Mouse (Mus musculus): ENCODE results near the gene Scn2b. TPM values are rescaled to one million over a fixed set of nuclear protein-coding genes. Genes with fewer than 3 reads are reported as not detected.
A peak's percentile ranks its signal among the peaks of the same experiment; 100 is the strongest.

Gene Scn2b
- polyA plus RNA-seq, 1 experiment from 2014 or later: 3.4 TPM

DNA sequence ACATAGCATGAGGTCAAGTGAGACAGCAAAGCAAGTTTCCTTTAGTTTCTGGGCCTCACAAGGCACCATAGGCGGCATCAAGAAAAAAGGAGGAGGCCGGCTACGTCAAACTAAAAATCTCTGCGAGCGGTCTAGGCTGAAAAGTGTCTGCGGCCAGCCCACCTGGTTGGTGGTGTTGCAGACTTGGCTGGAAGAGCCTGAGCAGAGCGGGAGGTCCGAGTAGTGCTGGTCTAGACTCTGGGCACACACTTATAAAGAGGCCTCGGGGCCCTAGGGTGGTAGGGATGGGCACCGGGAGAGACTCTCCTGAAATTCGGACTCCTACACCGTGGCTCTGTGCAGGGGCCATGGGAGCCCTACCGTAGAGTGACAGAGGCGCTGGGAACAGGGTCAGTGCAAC lies 1.9 kb upstream of the Scn2b start:
- Histone ChIP-seq H3K4me2 (ENCODE audit: low read depth) (peak overlapping the region; percentile 47), H3K4me3 (ENCODE audit: low read depth, low read length) (peak overlapping the region; percentile 24), H3K9me3 (ENCODE audit: control insufficient read depth, low read length) (no peaks in the 10 kb centered on the region), H3K36me3 (ENCODE audit: control insufficient read depth, insufficient read depth, low read length) (no peaks in the 10 kb centered on the region), H3K27me3 (ENCODE audit: control insufficient read depth, insufficient read depth, low read length) (no peaks in the 10 kb centered on the region; the same call in 1 of the 2 replicates), H3K9ac (ENCODE audit: low read length) (peak overlapping the region; percentile 44), H3K4me1 (ENCODE audit: control insufficient read depth, insufficient read depth, low read length) (peaks cover 6% of the 10 kb centered on the region; the same call in 1 of the 2 replicates), H3K27ac (ENCODE audit: low read depth, low read length) (no peak overlapping the region)
- DNase-seq (ENCODE audit: low spot score) (peak; percentile 82), ATAC-seq (ENCODE audit: insufficient read depth, low FRiP score, low TSS enrichment) (no peak)
- WGBS: 2% methylated on average over 14 of the region's 14 CpGs

DNA sequence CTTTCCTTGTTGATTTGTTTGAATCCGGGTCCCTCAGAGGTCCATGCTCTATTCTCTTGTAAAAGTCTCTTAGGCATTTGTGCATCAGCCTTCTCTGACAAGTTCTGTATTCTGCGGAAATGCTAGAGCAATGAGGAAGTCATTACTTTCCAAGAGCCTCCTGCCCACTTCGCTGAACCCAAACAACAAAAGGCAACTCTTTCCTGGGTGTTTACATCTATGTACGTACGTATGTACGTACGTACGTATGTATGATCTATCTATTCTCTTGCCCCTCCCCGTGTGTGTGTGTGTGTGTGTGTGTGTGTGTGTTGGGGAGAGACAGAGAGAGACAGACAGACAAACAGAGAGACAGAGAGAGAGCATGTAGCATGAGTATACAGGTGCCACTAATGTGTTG lies 763 bp upstream of the Scn2b start:
- ATAC-seq (ENCODE audit: insufficient read depth, low FRiP score, low TSS enrichment) (no peak), DNase-seq (ENCODE audit: low spot score) (no peak)
- Histone ChIP-seq H3K27me3 (ENCODE audit: control insufficient read depth, insufficient read depth, low read length) (no peaks in the 10 kb centered on the region; the same call in 1 of the 2 replicates), H3K4me3 (ENCODE audit: low read depth, low read length) (no peak overlapping the region), H3K9ac (ENCODE audit: low read length) (no peak overlapping the region), H3K4me1 (ENCODE audit: control insufficient read depth, insufficient read depth, low read length) (peaks cover 6% of the 10 kb centered on the region; the same call in 1 of the 2 replicates), H3K9me3 (ENCODE audit: control insufficient read depth, low read length) (no peaks in the 10 kb centered on the region), H3K4me2 (ENCODE audit: low read depth) (no peak overlapping the region), H3K36me3 (ENCODE audit: control insufficient read depth, insufficient read depth, low read length) (no peaks in the 10 kb centered on the region), H3K27ac (ENCODE audit: low read depth, low read length) (no peak overlapping the region)
- 61% methylated on average over 9 of the region's 9 CpGs for WGBS

DNA sequence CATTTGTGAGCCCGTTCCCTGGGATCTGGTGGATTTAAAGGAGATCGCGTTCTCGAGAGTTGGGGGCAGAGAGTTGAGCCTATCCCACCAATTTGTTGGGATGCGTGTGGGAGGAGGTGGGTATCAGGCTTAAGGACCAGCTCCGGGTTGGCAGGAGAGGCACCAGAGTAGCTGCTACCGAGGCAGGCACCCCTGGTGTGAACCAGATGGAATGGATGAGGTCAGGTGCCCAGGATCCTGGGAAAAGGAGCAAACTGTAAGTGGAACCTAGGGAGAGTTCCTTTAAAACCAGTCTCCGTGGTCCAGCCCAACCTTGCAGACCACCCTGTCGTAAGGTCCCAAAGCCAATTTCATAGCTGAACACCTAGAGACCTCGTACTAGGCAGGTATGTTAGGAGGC lies 970 bp downstream of the Scn2b start:
- peak overlapping the region; percentile 52 for H3K4me3 ChIP-seq (ENCODE audit: low read depth, low read length)
- peak overlapping the region; percentile 35; the same call in 1 of the 2 replicates for H3K9ac ChIP-seq (ENCODE audit: low read length)
- H3K4me2 ChIP-seq (ENCODE audit: low read depth): peak overlapping the region; percentile 58
- H3K9me3 ChIP-seq (ENCODE audit: control insufficient read depth, low read length): no peaks in the 10 kb centered on the region
- H3K27me3 ChIP-seq (ENCODE audit: control insufficient read depth, insufficient read depth, low read length): no peaks in the 10 kb centered on the region; the same call in 1 of the 2 replicates
- no peaks in the 10 kb centered on the region for H3K36me3 ChIP-seq (ENCODE audit: control insufficient read depth, insufficient read depth, low read length)
- peaks cover 13% of the 10 kb centered on the region; the same call in 1 of the 2 replicates for H3K4me1 ChIP-seq (ENCODE audit: control insufficient read depth, insufficient read depth, low read length)
- DNase-seq (ENCODE audit: low spot score): no peak
- no peak overlapping the region for H3K27ac ChIP-seq (ENCODE audit: low read depth, low read length)
- ATAC-seq (ENCODE audit: insufficient read depth, low FRiP score, low TSS enrichment): no peak
- WGBS: 32% methylated on average over 10 of the region's 10 CpGs

DNA sequence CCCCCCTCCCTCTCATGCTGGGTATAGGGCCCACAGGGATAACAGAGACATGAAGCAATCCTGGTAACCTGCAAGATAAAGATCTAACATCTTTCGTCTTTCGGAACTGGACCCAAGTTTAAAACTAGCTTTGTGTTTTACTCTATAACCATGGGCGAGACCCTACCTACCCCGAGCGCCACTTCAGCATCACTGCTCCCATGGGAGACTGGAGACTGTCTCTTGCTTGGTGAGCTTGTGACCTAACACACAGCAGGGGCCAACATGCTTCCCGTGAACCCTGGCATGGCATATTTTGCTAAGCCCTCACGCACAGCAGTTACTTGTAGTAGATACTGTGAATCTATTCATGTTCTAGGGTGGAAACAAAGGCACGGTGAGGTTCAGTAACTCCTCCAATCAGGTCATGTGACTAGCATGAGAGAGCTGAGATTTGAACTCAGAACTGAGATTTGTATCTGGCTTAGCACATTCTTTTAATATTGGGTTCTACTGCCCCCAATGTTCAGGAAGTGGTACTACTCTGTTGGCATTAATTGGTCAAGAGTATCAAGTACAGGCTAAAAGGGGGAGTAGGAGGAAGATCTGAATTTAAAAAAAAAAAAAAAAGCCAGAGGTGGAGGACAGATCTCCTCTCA lies 1.9 kb downstream of the Scn2b start:
- peaks cover 13% of the 10 kb centered on the region; the same call in 1 of the 2 replicates for H3K4me1 ChIP-seq (ENCODE audit: control insufficient read depth, insufficient read depth, low read length)
- no peaks in the 10 kb centered on the region for H3K9me3 ChIP-seq (ENCODE audit: control insufficient read depth, low read length)
- ATAC-seq (ENCODE audit: insufficient read depth, low FRiP score, low TSS enrichment) (no peak), DNase-seq (ENCODE audit: low spot score) (no peak)
- H3K27ac ChIP-seq (ENCODE audit: low read depth, low read length): no peak overlapping the region
- 88% methylated on average over 8 of the region's 8 CpGs for WGBS
- H3K36me3 ChIP-seq (ENCODE audit: control insufficient read depth, insufficient read depth, low read length): no peaks in the 10 kb centered on the region
- H3K9ac ChIP-seq (ENCODE audit: low read length): no peak overlapping the region
- H3K4me2 ChIP-seq (ENCODE audit: low read depth): no peak overlapping the region
- no peak overlapping the region for H3K4me3 ChIP-seq (ENCODE audit: low read depth, low read length)
- H3K27me3 ChIP-seq (ENCODE audit: control insufficient read depth, insufficient read depth, low read length): no peaks in the 10 kb centered on the region; the same call in 1 of the 2 replicates

DNA sequence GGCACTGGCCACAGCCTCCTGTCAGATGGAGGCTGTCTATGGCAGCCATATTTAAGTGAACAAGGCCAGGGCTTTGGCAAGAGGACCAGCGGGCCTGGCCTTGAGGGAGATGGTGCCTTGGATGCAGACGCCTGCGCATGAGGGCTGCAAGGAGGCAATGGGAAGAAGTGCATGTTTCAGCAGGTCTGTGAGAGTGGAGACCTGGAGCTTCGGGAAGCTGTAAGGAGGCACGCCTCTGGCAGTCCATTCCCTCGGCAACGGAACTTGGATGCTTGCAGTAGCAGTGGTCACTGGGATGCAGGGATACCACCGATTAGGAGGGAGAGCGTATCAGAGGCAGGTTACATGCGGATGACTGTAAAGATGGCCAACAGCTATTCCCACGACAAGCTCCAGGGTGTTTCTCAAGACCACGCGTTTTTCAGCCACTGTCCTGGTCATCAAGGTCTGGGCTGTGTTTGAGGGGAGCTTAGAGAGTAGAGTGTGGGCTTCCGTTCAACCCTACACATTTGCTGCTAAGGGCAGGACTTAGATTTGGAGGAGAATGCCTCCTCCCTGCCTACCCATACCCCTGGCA lies 2.5 kb downstream of the Scn2b start:
- Histone ChIP-seq H3K9me3 (ENCODE audit: control insufficient read depth, low read length) (no peaks in the 10 kb centered on the region), H3K36me3 (ENCODE audit: control insufficient read depth, insufficient read depth, low read length) (no peaks in the 10 kb centered on the region), H3K4me1 (ENCODE audit: control insufficient read depth, insufficient read depth, low read length) (peaks cover 13% of the 10 kb centered on the region; the same call in 1 of the 2 replicates), H3K9ac (ENCODE audit: low read length) (no peak overlapping the region), H3K4me2 (ENCODE audit: low read depth) (no peak overlapping the region), H3K4me3 (ENCODE audit: low read depth, low read length) (no peak overlapping the region), H3K27me3 (ENCODE audit: control insufficient read depth, insufficient read depth, low read length) (no peaks in the 10 kb centered on the region), H3K27ac (ENCODE audit: low read depth, low read length) (no peak overlapping the region)
- no peak for DNase-seq (ENCODE audit: low spot score)
- no peak for ATAC-seq (ENCODE audit: insufficient read depth, low FRiP score, low TSS enrichment)
- WGBS: 89% methylated on average over 14 of the region's 14 CpGs

DNA sequence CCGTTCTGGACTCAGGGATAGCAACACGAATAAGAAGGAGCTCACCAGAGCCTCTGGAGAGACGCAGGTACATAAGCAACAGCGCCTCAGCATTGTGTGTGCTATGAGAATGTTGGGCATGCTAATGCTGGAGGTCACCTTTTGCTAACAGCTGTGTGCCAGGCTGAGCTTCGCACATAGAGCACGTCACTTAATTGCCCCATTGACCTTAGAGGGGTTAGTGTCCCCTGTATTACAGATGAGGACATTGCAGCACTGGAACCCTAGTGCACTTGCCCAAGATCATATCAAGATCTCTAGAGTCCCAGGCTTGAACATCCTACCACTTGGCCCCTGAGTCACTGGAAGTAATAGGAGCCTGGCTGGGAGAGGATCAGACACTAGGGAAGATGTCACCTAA lies 3.0 kb downstream of the Scn2b start:
- Histone ChIP-seq H3K4me3 (ENCODE audit: low read depth, low read length) (no peak overlapping the region), H3K9me3 (ENCODE audit: control insufficient read depth, low read length) (no peaks in the 10 kb centered on the region), H3K36me3 (ENCODE audit: control insufficient read depth, insufficient read depth, low read length) (no peaks in the 10 kb centered on the region), H3K4me1 (ENCODE audit: control insufficient read depth, insufficient read depth, low read length) (peaks cover 13% of the 10 kb centered on the region; the same call in 1 of the 2 replicates), H3K27ac (ENCODE audit: low read depth, low read length) (no peak overlapping the region), H3K4me2 (ENCODE audit: low read depth) (no peak overlapping the region), H3K27me3 (ENCODE audit: control insufficient read depth, insufficient read depth, low read length) (no peaks in the 10 kb centered on the region), H3K9ac (ENCODE audit: low read length) (no peak overlapping the region)
- DNase-seq (ENCODE audit: low spot score) (no peak), ATAC-seq (ENCODE audit: insufficient read depth, low FRiP score, low TSS enrichment) (no peak)
- 87% methylated on average over 6 of the region's 6 CpGs for WGBS

DNA sequence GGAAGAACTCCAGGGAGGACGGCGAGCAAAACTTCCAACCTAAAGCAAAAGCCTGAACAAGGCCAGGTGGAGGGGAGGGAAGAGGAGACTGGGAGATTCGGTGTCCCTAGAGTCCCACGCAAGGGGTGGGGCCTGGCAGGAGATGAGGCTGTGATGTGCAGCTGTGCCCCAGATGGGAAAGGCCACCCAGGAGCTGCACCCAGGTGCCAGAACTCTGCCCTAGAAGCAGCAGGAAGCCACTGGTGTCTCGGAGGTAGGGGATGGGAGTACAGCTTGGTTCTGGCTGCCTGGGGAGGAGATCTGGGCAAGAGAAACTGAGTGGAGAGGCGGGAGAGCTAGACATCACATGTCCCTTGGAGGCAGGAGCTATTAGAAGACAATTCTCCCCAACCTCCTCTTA lies 3.4 kb downstream of the Scn2b start:
- Histone ChIP-seq H3K4me2 (ENCODE audit: low read depth) (no peak overlapping the region), H3K27me3 (ENCODE audit: control insufficient read depth, insufficient read depth, low read length) (no peaks in the 10 kb centered on the region), H3K4me1 (ENCODE audit: control insufficient read depth, insufficient read depth, low read length) (peaks cover 13% of the 10 kb centered on the region; the same call in 1 of the 2 replicates), H3K36me3 (ENCODE audit: control insufficient read depth, insufficient read depth, low read length) (no peaks in the 10 kb centered on the region), H3K9ac (ENCODE audit: low read length) (no peak overlapping the region), H3K4me3 (ENCODE audit: low read depth, low read length) (no peak overlapping the region), H3K27ac (ENCODE audit: low read depth, low read length) (no peak overlapping the region), H3K9me3 (ENCODE audit: control insufficient read depth, low read length) (no peaks in the 10 kb centered on the region)
- no peak for DNase-seq (ENCODE audit: low spot score)
- no peak for ATAC-seq (ENCODE audit: insufficient read depth, low FRiP score, low TSS enrichment)
- 49% methylated on average over 6 of the region's 6 CpGs for WGBS

DNA sequence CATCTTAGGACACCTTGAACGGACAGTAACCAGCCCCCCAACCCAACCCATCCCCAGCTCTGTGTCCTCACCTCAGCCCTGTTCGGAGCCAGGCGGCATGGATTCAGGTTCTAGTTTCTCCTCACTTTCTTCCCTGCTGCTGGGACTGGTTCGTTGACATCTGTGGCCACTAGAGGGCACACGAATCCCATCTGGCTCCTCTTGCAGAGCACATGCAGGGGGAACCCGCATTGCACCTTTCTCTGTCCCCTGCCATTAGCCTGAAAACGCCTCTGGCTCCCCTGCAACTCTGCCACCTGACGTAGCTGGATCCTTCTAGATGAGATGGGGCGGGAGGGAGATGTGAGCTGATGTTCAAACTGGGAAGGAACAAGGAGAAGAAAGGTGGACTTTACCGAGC lies 4.2 kb downstream of the Scn2b start:
- DNase-seq (ENCODE audit: low spot score): peak; percentile 74
- WGBS: 7% methylated on average over 10 of the region's 10 CpGs
- ATAC-seq (ENCODE audit: insufficient read depth, low FRiP score, low TSS enrichment): no peak
- Histone ChIP-seq H3K36me3 (ENCODE audit: control insufficient read depth, insufficient read depth, low read length) (no peaks in the 10 kb centered on the region), H3K4me1 (ENCODE audit: control insufficient read depth, insufficient read depth, low read length) (peaks cover 13% of the 10 kb centered on the region; the same call in 1 of the 2 replicates), H3K4me3 (ENCODE audit: low read depth, low read length) (no peak overlapping the region), H3K9me3 (ENCODE audit: control insufficient read depth, low read length) (no peaks in the 10 kb centered on the region), H3K4me2 (ENCODE audit: low read depth) (no peak overlapping the region), H3K27me3 (ENCODE audit: control insufficient read depth, insufficient read depth, low read length) (no peaks in the 10 kb centered on the region), H3K27ac (ENCODE audit: low read depth, low read length) (no peak overlapping the region), H3K9ac (ENCODE audit: low read length) (no peak overlapping the region)
